10 mouse cellular contexts compared by ENCODE assay signal in the genomic region with DNA sequence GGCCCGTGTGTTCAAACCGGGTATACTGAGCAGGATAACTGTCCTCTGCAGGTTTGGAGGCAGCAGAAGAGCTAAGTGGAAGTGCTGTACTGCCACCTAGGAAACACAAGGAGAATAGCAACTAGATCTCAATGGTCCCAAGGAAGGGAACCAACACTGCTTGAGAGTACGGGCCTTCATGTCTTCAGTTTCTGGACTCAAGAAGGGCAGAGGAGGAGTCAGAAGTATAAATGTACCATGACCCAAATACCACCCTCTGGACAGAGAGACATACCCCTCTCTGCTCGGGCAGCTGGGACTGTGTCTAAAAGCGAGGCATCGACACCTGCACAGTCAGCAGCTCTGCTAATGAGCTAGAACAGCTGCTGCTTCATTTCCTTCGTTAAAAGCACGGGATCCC. TPM values are rescaled to one million over a fixed set of nuclear protein-coding genes. Genes with fewer than 3 reads are reported as not detected.
A peak's percentile ranks its signal among the peaks of the same experiment; 100 is the strongest.
DNase-seq lines count a peak whose midpoint lies in the region; ATAC-seq and TF ChIP-seq lines count a peak whose summit lies in the region.
"Had no signal": no experiment of that assay in that cellular context is flagged by ENCODE, and none has a peak within 500 bp of the region (broad histone marks: within the 10 kb centered on the region; RNA-seq: fewer than 3 reads in every experiment).

No protein-coding gene starts in this region.

- H3K27me3 ChIP-seq in heart, postnatal 0 days (ENCODE audit: control insufficient read depth, insufficient read depth, low read length), result no peaks in the 10 kb centered on the region
- H3K27me3 ChIP-seq in midbrain, embryonic 14.5 days (ENCODE audit: control insufficient read depth, insufficient read depth, low read length), result no peaks in the 10 kb centered on the region
- H3K27me3 ChIP-seq in midbrain, embryonic 13.5 days, result no peaks in the 10 kb centered on the region

- no peak overlapping the region for H3K9ac ChIP-seq in heart, postnatal 0 days (replicated peaks; ENCODE audit: low read depth, low read length)
- no peak overlapping the region for H3K9ac ChIP-seq in midbrain, embryonic 14.5 days (replicated peaks; ENCODE audit: low read length)
- H3K9ac ChIP-seq in midbrain, embryonic 13.5 days (replicated peaks), result no peak overlapping the region
- H3K9ac ChIP-seq: limb, embryonic 13.5 days had no signal

- H3K36me3 ChIP-seq in heart, postnatal 0 days (replicated peaks; ENCODE audit: control insufficient read depth, insufficient read depth, low read length), result no peaks in the 10 kb centered on the region
- no peaks in the 10 kb centered on the region for H3K36me3 ChIP-seq in midbrain, embryonic 14.5 days (ENCODE audit: control insufficient read depth, insufficient read depth, low read length)
- no peaks in the 10 kb centered on the region for H3K36me3 ChIP-seq in midbrain, embryonic 13.5 days
- H3K36me3 ChIP-seq: heart, embryonic 10.5 days; limb, embryonic 13.5 days had no signal

- DNase-seq in heart, postnatal 0 days (ENCODE audit: low spot score), result peak; percentile 16
- DNase-seq in heart, postnatal 4 days, result no peak
- DNase-seq in midbrain, embryonic 14.5 days, result peak; percentile 66
- DNase-seq in retina, postnatal 7 days (ENCODE audit: low read depth, low spot score), result peak; percentile 25
- no peak for DNase-seq in urinary bladder, adult 18-20 months (ENCODE audit: low spot score in 2 of 2)
- no peak for DNase-seq in right cerebral cortex, postnatal 36 days (ENCODE audit: low spot score in 2 of 2)

- ATAC-seq in heart, postnatal 0 days (ENCODE audit: insufficient read depth, low read depth), result no peak
- no peak for ATAC-seq in midbrain, embryonic 14.5 days (ENCODE audit: low FRiP score, low TSS enrichment)
- no peak for ATAC-seq in midbrain, embryonic 13.5 days
- peak; percentile 65; the same call in 1 of the 2 replicates for ATAC-seq in common myeloid progenitor, adult 5-6 weeks (replicated peaks; ENCODE audit: low read depth, poor library complexity, severe bottlenecking)

- TF ChIP-seq CTCF in heart, postnatal 0 days (IDR thresholded peaks at IDR 0.05; ENCODE audit: low read depth), result peak; percentile 63

- no peaks in the 10 kb centered on the region for H3K4me1 ChIP-seq in heart, postnatal 0 days (ENCODE audit: control insufficient read depth, insufficient read depth)
- H3K4me1 ChIP-seq in midbrain, embryonic 14.5 days (ENCODE audit: control insufficient read depth, insufficient read depth, low read length), result peaks cover 9% of the 10 kb centered on the region; the same call in 1 of the 2 replicates
- H3K4me1 ChIP-seq in midbrain, embryonic 13.5 days (replicated peaks), result peaks cover 15% of the 10 kb centered on the region
- H3K4me1 ChIP-seq: heart, embryonic 10.5 days; limb, embryonic 13.5 days had no signal

- H3K9me3 ChIP-seq in heart, postnatal 0 days (replicated peaks; ENCODE audit: control insufficient read depth, low read length), result no peaks in the 10 kb centered on the region
- H3K9me3 ChIP-seq in midbrain, embryonic 14.5 days (ENCODE audit: control insufficient read depth, low read length), result no peaks in the 10 kb centered on the region
- no peaks in the 10 kb centered on the region for H3K9me3 ChIP-seq in midbrain, embryonic 13.5 days
- H3K9me3 ChIP-seq: heart, embryonic 10.5 days; limb, embryonic 13.5 days had no signal

- 50% methylated on average over 8 of the region's 8 CpGs for WGBS in heart, postnatal 0 days
- WGBS in midbrain, embryonic 14.5 days, result 60% methylated on average over 8 of the region's 8 CpGs
- WGBS in midbrain, embryonic 13.5 days, result 69% methylated on average over 8 of the region's 8 CpGs

- H3K27ac ChIP-seq in heart, postnatal 0 days (ENCODE audit: low read depth), result no peak overlapping the region
- no peak overlapping the region for H3K27ac ChIP-seq in midbrain, embryonic 14.5 days (replicated peaks; ENCODE audit: low read depth, low read length)
- H3K27ac ChIP-seq in midbrain, embryonic 13.5 days, result no peak overlapping the region
- H3K27ac ChIP-seq: heart, embryonic 10.5 days; limb, embryonic 13.5 days had no signal

- no peak overlapping the region for H3K4me2 ChIP-seq in heart, postnatal 0 days (ENCODE audit: low read depth, low read length)
- H3K4me2 ChIP-seq in midbrain, embryonic 14.5 days (ENCODE audit: low read length), result no peak overlapping the region
- H3K4me2 ChIP-seq in midbrain, embryonic 13.5 days (replicated peaks), result no peak overlapping the region
- H3K4me2 ChIP-seq: limb, embryonic 13.5 days had no signal

- no peak for TF ChIP-seq EP300 in heart, postnatal 0 days (IDR thresholded peaks at IDR 0.05; ENCODE audit: low read depth)

- no peak overlapping the region for H3K4me3 ChIP-seq in heart, postnatal 0 days (ENCODE audit: low read depth, low read length)
- no peak overlapping the region for H3K4me3 ChIP-seq in midbrain, embryonic 14.5 days (replicated peaks; ENCODE audit: low read depth, low read length)
- no peak overlapping the region for H3K4me3 ChIP-seq in midbrain, embryonic 13.5 days (replicated peaks)
- H3K4me3 ChIP-seq: heart, embryonic 10.5 days; limb, embryonic 13.5 days had no signal

RNA-seq across cellular contexts. Expression of a gene that starts 27.7 kb away (rescaled TPM):
- total RNA-seq in heart, postnatal 0 days (2014; rRNA removed; ENCODE audit: low replicate concordance), result 0.23 TPM in 1 of 2 replicates, not detected in the other
- polyA plus RNA-seq in heart, postnatal 0 days (2015; fragmentation: Nextera tagmentation; extraction: Ambion mirVana), result 0.03 and 0.15 TPM in 2 replicates
- total RNA-seq in heart, postnatal 4 days (2021), result 1 to 10 TPM in 1 of 2 experiments, under 1 TPM in 1; 0.81 to 1.2 TPM
- polyA plus RNA-seq in midbrain, embryonic 14.5 days (2014; fragmentation: Nextera tagmentation; extraction: Ambion mirVana), result 0.11 and 0.18 TPM in 2 replicates
- 0.09 TPM in 2 replicates for polyA plus RNA-seq in midbrain, embryonic 13.5 days (2015; fragmentation: Nextera tagmentation; extraction: Ambion mirVana)
- not detected in 2 replicates for total RNA-seq in common myeloid progenitor, adult 5-6 weeks (2017)
- polyA plus RNA-seq: heart, embryonic 10.5 days had no signal

Comparison
In these comparisons a context has a peak if more than half of its experiments do, and no peak if none do; other contexts are left out.
1. DNase-seq: peak in heart, postnatal 0 days (single experiment), midbrain, embryonic 14.5 days (single experiment) and retina, postnatal 7 days (single experiment); none in heart, postnatal 4 days (single experiment), urinary bladder, adult 18-20 months (0 of 2) and right cerebral cortex, postnatal 36 days (0 of 2).